Mouse (Mus musculus): ENCODE results near the gene Teddm2. TPM values are rescaled to one million over a fixed set of nuclear protein-coding genes. Genes with fewer than 3 reads are reported as not detected.

Gene Teddm2
- polyA plus RNA-seq, 1 experiment from 2014 or later: 0.45 TPM

GRCm38 (mm10) chr1:153924395-153925385 lies 24.7 kb upstream of the Teddm2 start:
- Histone ChIP-seq H3K36me3 (ENCODE audit: control insufficient read depth, insufficient read depth, low read length) (no peaks in the 10 kb centered on the region), H3K4me2 (ENCODE audit: low read depth, low read length, severe bottlenecking) (no peak overlapping the region), H3K9me3 (ENCODE audit: control insufficient read depth, low read length) (no peaks in the 10 kb centered on the region), H3K9ac (ENCODE audit: low read length) (no peak overlapping the region), H3K27me3 (ENCODE audit: control insufficient read depth, insufficient read depth, low read length) (no peaks in the 10 kb centered on the region), H3K4me1 (replicated peaks; ENCODE audit: control insufficient read depth, insufficient read depth, low read length) (no peaks in the 10 kb centered on the region), H3K27ac (ENCODE audit: low read depth, low read length) (no peak overlapping the region), H3K4me3 (ENCODE audit: low read depth, low read length) (no peak overlapping the region)
- no peak for ATAC-seq (replicated peaks; ENCODE audit: low FRiP score)
- 84% methylated on average over 6 of the region's 6 CpGs for WGBS
- DNase-seq (ENCODE audit: low spot score): no peak

- Histone ChIP-seq H3K4me2 (ENCODE audit: low read depth, low read length, severe bottlenecking) (no peak overlapping the region), H3K27ac (ENCODE audit: low read depth, low read length) (no peak overlapping the region), H3K27me3 (ENCODE audit: control insufficient read depth, insufficient read depth, low read length) (no peaks in the 10 kb centered on the region), H3K9me3 (ENCODE audit: control insufficient read depth, low read length) (no peaks in the 10 kb centered on the region), H3K4me1 (replicated peaks; ENCODE audit: control insufficient read depth, insufficient read depth, low read length) (no peaks in the 10 kb centered on the region), H3K36me3 (ENCODE audit: control insufficient read depth, insufficient read depth, low read length) (no peaks in the 10 kb centered on the region), H3K9ac (ENCODE audit: low read length) (no peak overlapping the region), H3K4me3 (ENCODE audit: low read depth, low read length) (no peak overlapping the region)
- ATAC-seq (replicated peaks; ENCODE audit: low FRiP score) (no peak), DNase-seq (ENCODE audit: low spot score) (no peak)
- 65% methylated on average over 5 of the region's 5 CpGs for WGBS
Measured at GRCm38 (mm10) chr1:153922571-153923021, 22.6 kb upstream of the Teddm2 start.

- no peaks in the 10 kb centered on the region for H3K9me3 ChIP-seq (ENCODE audit: control insufficient read depth, low read length)
- no peak overlapping the region for H3K27ac ChIP-seq (ENCODE audit: low read depth, low read length)
- H3K4me2 ChIP-seq (ENCODE audit: low read depth, low read length, severe bottlenecking): no peak overlapping the region
- no peaks in the 10 kb centered on the region for H3K36me3 ChIP-seq (ENCODE audit: control insufficient read depth, insufficient read depth, low read length)
- DNase-seq (ENCODE audit: low spot score): no peak
- H3K4me1 ChIP-seq (replicated peaks; ENCODE audit: control insufficient read depth, insufficient read depth, low read length): no peaks in the 10 kb centered on the region
- H3K9ac ChIP-seq (ENCODE audit: low read length): no peak overlapping the region
- no peak overlapping the region for H3K4me3 ChIP-seq (ENCODE audit: low read depth, low read length)
- no peak for ATAC-seq (replicated peaks; ENCODE audit: low FRiP score)
- 91% methylated on average over 3 of the region's 3 CpGs for WGBS
- no peaks in the 10 kb centered on the region for H3K27me3 ChIP-seq (ENCODE audit: control insufficient read depth, insufficient read depth, low read length)
Measured at GRCm38 (mm10) chr1:153921642-153922041, 21.6 kb upstream of the Teddm2 start.

GRCm38 (mm10) chr1:153918521-153919206 lies 18.6 kb upstream of the Teddm2 start:
- no peak for DNase-seq (ENCODE audit: low spot score)
- ATAC-seq (replicated peaks; ENCODE audit: low FRiP score): no peak
- WGBS: 84% methylated on average over 3 of the region's 3 CpGs

GRCm38 (mm10) chr1:153913869-153914268 lies 13.8 kb upstream of the Teddm2 start:
- Histone ChIP-seq H3K27me3 (ENCODE audit: control insufficient read depth, insufficient read depth, low read length) (no peaks in the 10 kb centered on the region), H3K4me1 (replicated peaks; ENCODE audit: control insufficient read depth, insufficient read depth, low read length) (no peaks in the 10 kb centered on the region), H3K9ac (ENCODE audit: low read length) (no peak overlapping the region), H3K36me3 (ENCODE audit: control insufficient read depth, insufficient read depth, low read length) (peaks cover 5% of the 10 kb centered on the region; the same call in 1 of the 2 replicates), H3K4me2 (ENCODE audit: low read depth, low read length, severe bottlenecking) (no peak overlapping the region), H3K4me3 (ENCODE audit: low read depth, low read length) (no peak overlapping the region), H3K27ac (ENCODE audit: low read depth, low read length) (no peak overlapping the region), H3K9me3 (ENCODE audit: control insufficient read depth, low read length) (no peaks in the 10 kb centered on the region; the same call in 1 of the 2 replicates)
- DNase-seq (ENCODE audit: low spot score): no peak
- no peak for ATAC-seq (replicated peaks; ENCODE audit: low FRiP score)
- WGBS: 89% methylated on average over 3 of the region's 3 CpGs

More at GRCm38 (mm10) chr1:153918521-153919206, 18.6 kb upstream of the Teddm2 start:
- H3K27me3 ChIP-seq (ENCODE audit: control insufficient read depth, insufficient read depth, low read length): no peaks in the 10 kb centered on the region
- H3K9me3 ChIP-seq (ENCODE audit: control insufficient read depth, low read length): no peaks in the 10 kb centered on the region; the same call in 1 of the 2 replicates
- H3K4me3 ChIP-seq (ENCODE audit: low read depth, low read length): no peak overlapping the region
- no peak overlapping the region for H3K4me2 ChIP-seq (ENCODE audit: low read depth, low read length, severe bottlenecking)
- no peaks in the 10 kb centered on the region for H3K36me3 ChIP-seq (ENCODE audit: control insufficient read depth, insufficient read depth, low read length)
- no peak overlapping the region for H3K27ac ChIP-seq (ENCODE audit: low read depth, low read length)
- H3K9ac ChIP-seq (ENCODE audit: low read length): no peak overlapping the region
- no peaks in the 10 kb centered on the region for H3K4me1 ChIP-seq (replicated peaks; ENCODE audit: control insufficient read depth, insufficient read depth, low read length)

GRCm38 (mm10) chr1:153911276-153911795 lies 11.3 kb upstream of the Teddm2 start:
- Histone ChIP-seq H3K4me2 (ENCODE audit: low read depth, low read length, severe bottlenecking) (no peak overlapping the region), H3K27me3 (ENCODE audit: control insufficient read depth, insufficient read depth, low read length) (no peaks in the 10 kb centered on the region), H3K4me3 (ENCODE audit: low read depth, low read length) (no peak overlapping the region), H3K9me3 (ENCODE audit: control insufficient read depth, low read length) (no peaks in the 10 kb centered on the region; the same call in 1 of the 2 replicates), H3K36me3 (ENCODE audit: control insufficient read depth, insufficient read depth, low read length) (peaks cover 23% of the 10 kb centered on the region), H3K27ac (ENCODE audit: low read depth, low read length) (no peak overlapping the region), H3K4me1 (replicated peaks; ENCODE audit: control insufficient read depth, insufficient read depth, low read length) (no peaks in the 10 kb centered on the region), H3K9ac (ENCODE audit: low read length) (no peak overlapping the region)
- DNase-seq (ENCODE audit: low spot score) (no peak), ATAC-seq (replicated peaks; ENCODE audit: low FRiP score) (no peak)
- WGBS: 84% methylated on average over 6 of the region's 6 CpGs

GRCm38 (mm10) chr1:153910423-153910822 lies 10.4 kb upstream of the Teddm2 start:
- Histone ChIP-seq H3K36me3 (ENCODE audit: control insufficient read depth, insufficient read depth, low read length) (peaks cover 26% of the 10 kb centered on the region), H3K27me3 (ENCODE audit: control insufficient read depth, insufficient read depth, low read length) (no peaks in the 10 kb centered on the region)

GRCm38 (mm10) chr1:153909963-153910291 lies 9.9 kb upstream of the Teddm2 start:
- Histone ChIP-seq H3K4me3 (ENCODE audit: low read depth, low read length) (no peak overlapping the region), H3K4me1 (replicated peaks; ENCODE audit: control insufficient read depth, insufficient read depth, low read length) (no peaks in the 10 kb centered on the region), H3K36me3 (ENCODE audit: control insufficient read depth, insufficient read depth, low read length) (peaks cover 26% of the 10 kb centered on the region), H3K27me3 (ENCODE audit: control insufficient read depth, insufficient read depth, low read length) (no peaks in the 10 kb centered on the region), H3K27ac (ENCODE audit: low read depth, low read length) (no peak overlapping the region), H3K4me2 (ENCODE audit: low read depth, low read length, severe bottlenecking) (no peak overlapping the region), H3K9me3 (ENCODE audit: control insufficient read depth, low read length) (no peaks in the 10 kb centered on the region; the same call in 1 of the 2 replicates), H3K9ac (ENCODE audit: low read length) (no peak overlapping the region)
- ATAC-seq (replicated peaks; ENCODE audit: low FRiP score) (no peak), DNase-seq (ENCODE audit: low spot score) (no peak)
- 96% methylated on average over 9 of the region's 9 CpGs for WGBS

More at GRCm38 (mm10) chr1:153910423-153910822, 10.4 kb upstream of the Teddm2 start:
- ATAC-seq (replicated peaks; ENCODE audit: low FRiP score) (no peak), DNase-seq (ENCODE audit: low spot score) (no peak)
- Histone ChIP-seq H3K9me3 (ENCODE audit: control insufficient read depth, low read length) (no peaks in the 10 kb centered on the region; the same call in 1 of the 2 replicates), H3K27ac (ENCODE audit: low read depth, low read length) (no peak overlapping the region), H3K4me2 (ENCODE audit: low read depth, low read length, severe bottlenecking) (no peak overlapping the region), H3K9ac (ENCODE audit: low read length) (no peak overlapping the region), H3K4me3 (ENCODE audit: low read depth, low read length) (no peak overlapping the region), H3K4me1 (replicated peaks; ENCODE audit: control insufficient read depth, insufficient read depth, low read length) (no peaks in the 10 kb centered on the region)
- 95% methylated on average over 5 of the region's 5 CpGs for WGBS

Data from forebrain, embryonic 11.5 days (tissue).